In genomic region chr10:68445876-68446796, GRCm38 (mm10) we compare ENCODE assay signal across 9 mouse cellular contexts.
DNase-seq lines count a peak whose midpoint lies in the region; ATAC-seq lines count a peak whose summit lies in the region.
"Had no signal": no experiment of that assay in that cellular context is flagged by ENCODE, and none has a peak within 500 bp of the region (broad histone marks: within the 10 kb centered on the region; RNA-seq: fewer than 3 reads in every experiment).

No protein-coding gene starts in this region.

- DNase-seq in neural tube, embryonic 10.5 days (ENCODE audit: extremely low spot score, low spot score) = no peak
- DNase-seq in heart, postnatal 4 days = peak; percentile 15
- DNase-seq in left cerebral cortex, postnatal 36 days (ENCODE audit: low spot score in 2 of 2) = no peak
- DNase-seq in layer of hippocampus, adult 8-10 months (ENCODE audit: low spot score in 2 of 2) = no peak
- DNase-seq in ovary, postnatal 10 days (ENCODE audit: low spot score) = no peak

- H3K36me3 ChIP-seq in neural tube, embryonic 13.5 days = no peaks in the 10 kb centered on the region
- H3K36me3 ChIP-seq in liver, embryonic 12.5 days = no peaks in the 10 kb centered on the region
- H3K36me3 ChIP-seq in stomach, embryonic 14.5 days (ENCODE audit: control insufficient read depth, insufficient read depth, low read length) = no peaks in the 10 kb centered on the region

- H3K4me1 ChIP-seq in neural tube, embryonic 13.5 days (replicated peaks) = peaks cover 11% of the 10 kb centered on the region
- H3K4me1 ChIP-seq in liver, embryonic 12.5 days = peaks cover 36% of the 10 kb centered on the region
- H3K4me1 ChIP-seq in stomach, embryonic 14.5 days (ENCODE audit: control insufficient read depth, insufficient read depth, low read length) = peaks cover 20% of the 10 kb centered on the region

- no peaks in the 10 kb centered on the region for H3K27me3 ChIP-seq in neural tube, embryonic 13.5 days
- no peaks in the 10 kb centered on the region for H3K27me3 ChIP-seq in liver, embryonic 12.5 days (replicated peaks)
- no peaks in the 10 kb centered on the region for H3K27me3 ChIP-seq in stomach, embryonic 14.5 days (ENCODE audit: control insufficient read depth, insufficient read depth, low read length)

- intact Hi-C loops in left cerebral cortex, postnatal 36 days (cut with DNase I) = no loop called here

- H3K9me3 ChIP-seq in neural tube, embryonic 13.5 days = no peaks in the 10 kb centered on the region
- H3K9me3 ChIP-seq in liver, embryonic 12.5 days (replicated peaks) = no peaks in the 10 kb centered on the region
- no peaks in the 10 kb centered on the region for H3K9me3 ChIP-seq in stomach, embryonic 14.5 days (ENCODE audit: control insufficient read depth, low read depth, low read length)

- H3K4me2 ChIP-seq in neural tube, embryonic 13.5 days = no peak overlapping the region
- H3K4me2 ChIP-seq in liver, embryonic 12.5 days = peak overlapping the region; percentile 41
- peak overlapping the region; percentile 18; the same call in 1 of the 2 replicates for H3K4me2 ChIP-seq in stomach, embryonic 14.5 days (replicated peaks; ENCODE audit: low read depth, low read length)

- H3K4me3 ChIP-seq in neural tube, embryonic 13.5 days = no peak overlapping the region
- no peak overlapping the region for H3K4me3 ChIP-seq in liver, embryonic 12.5 days
- H3K4me3 ChIP-seq in stomach, embryonic 14.5 days (ENCODE audit: low read depth, low read length) = no peak overlapping the region

- 45% methylated on average over 15 of the region's 15 CpGs for WGBS in neural tube, embryonic 13.5 days
- 31% methylated on average over 15 of the region's 15 CpGs for WGBS in liver, embryonic 12.5 days (ENCODE audit: insufficient replicate concordance)
- 16% methylated on average over 15 of the region's 15 CpGs for WGBS in stomach, embryonic 14.5 days

- ATAC-seq in neural tube, embryonic 13.5 days (ENCODE audit: low read depth) = no peak
- peak; percentile 62 for ATAC-seq in liver, embryonic 12.5 days
- ATAC-seq in stomach, embryonic 14.5 days (ENCODE audit: insufficient number of reproducible peaks, insufficient read depth, low FRiP score, low read depth) = no peak

- H3K9ac ChIP-seq in neural tube, embryonic 13.5 days = no peak overlapping the region
- no peak overlapping the region for H3K9ac ChIP-seq in liver, embryonic 12.5 days
- no peak overlapping the region for H3K9ac ChIP-seq in stomach, embryonic 14.5 days (replicated peaks; ENCODE audit: low read depth, low read length)

- 0 out of 2 replicates have a peak overlapping the region, but pooled peaks have one; percentile 19 for H3K27ac ChIP-seq in neural tube, embryonic 13.5 days (replicated peaks)
- peak overlapping the region; percentile 76 for H3K27ac ChIP-seq in liver, embryonic 12.5 days
- H3K27ac ChIP-seq in stomach, embryonic 14.5 days (ENCODE audit: low read length) = peak overlapping the region; percentile 90
- H3K27ac ChIP-seq: macrophage had no signal

Comparison
In these comparisons a context has a peak if more than half of its experiments do, and no peak if none do; other contexts are left out.
1. H3K27ac ChIP-seq: peak in every context shown above with its lines; median percentile 90 in stomach, embryonic 14.5 days; 76 in liver, embryonic 12.5 days; 19 in neural tube, embryonic 13.5 days.